Mouse (Mus musculus) intestine, postnatal 0 days (tissue): ENCODE data around the gene Fgf12. TPM values are rescaled to one million over a fixed set of nuclear protein-coding genes. Genes with fewer than 3 reads are reported as not detected.

Experiments
- ATAC-seq: fragments of 200-750 bp; cut with Nextera tagmentation; 2 replicates; pipeline ENCODE4 v1.8.0; 2017; ENCODE audit warnings: mild to moderate bottlenecking, moderate TSS enrichment, moderate library complexity
- H3K27ac ChIP-seq: fragments of 300-500 bp; sonication (generic); 2 replicates; pipeline ENCODE4 v1.5.1; 2014; ENCODE audit warnings: mild to moderate bottlenecking, low read depth, low read length, moderate library complexity
- H3K27me3 ChIP-seq: fragments of 300-500 bp; sonication (generic); replicated peaks from 2 replicates; pipeline ENCODE4 v1.6.1; 2014; ENCODE audit warnings: low read length, mixed read lengths; ENCODE audit not compliant: control insufficient read depth, insufficient read depth
- H3K36me3 ChIP-seq: fragments of 300-500 bp; sonication (generic); 2 replicates; pipeline ENCODE4 v1.6.1; 2014; ENCODE audit warnings: mild to moderate bottlenecking, moderate library complexity; ENCODE audit not compliant: control insufficient read depth, insufficient read depth
- H3K4me1 ChIP-seq: fragments of 300-500 bp; sonication (generic); replicated peaks from 2 replicates; pipeline ENCODE4 v1.6.1; 2014; ENCODE audit warnings: antibody characterized with exemption, low read length, mixed read lengths; ENCODE audit not compliant: control insufficient read depth, insufficient read depth
- H3K4me2 ChIP-seq: fragments of 300-500 bp; sonication (generic); replicated peaks from 2 replicates; pipeline ENCODE4 v1.6.1; 2014; ENCODE audit warnings: low read depth, mild to moderate bottlenecking, moderate library complexity
- H3K4me3 ChIP-seq: fragments of 300-500 bp; sonication (generic); 2 replicates; pipeline ENCODE4 v1.5.1; 2014; ENCODE audit warnings: low read depth, low read length
- H3K9ac ChIP-seq: fragments of 300-500 bp; sonication (generic); 2 replicates; pipeline ENCODE4 v1.6.1; 2014; ENCODE audit warnings: mild to moderate bottlenecking, low read depth, low read length
- H3K9me3 ChIP-seq: fragments of 300-500 bp; sonication (generic); 2 replicates; pipeline ENCODE4 v1.6.1; 2016; ENCODE audit warnings: mixed run types; ENCODE audit not compliant: control insufficient read depth
- CTCF ChIP-seq: sonication (generic); IDR thresholded peaks from 2 replicates; pipeline ENCODE4 v1.5.1; 2016; ENCODE audit warnings: low read depth, mild to moderate bottlenecking, control low read depth, antibody characterized with exemption, moderate library complexity
- WGBS: fragments of 180-500 bp; shearing (Covaris S2); extraction: QIAGEN DNeasy Blood & Tissue Kit; methylation state at CpG from one replicate; pipeline ENCODE4 v1.1.7; 2014; 5-methylcytosine and 5-hydroxymethylcytosine counted together
- polyA plus RNA-seq: library from polyadenylated mRNA; unstranded; fragments of >200 nt; fragmentation: Nextera tagmentation; extraction: Ambion mirVana; gene quantifications from 2 replicates; pipeline ENCODE4 v1.2.1, GENCODE M21; 2015

Fgf12 gene
- polyA plus RNA-seq, 1 experiment from 2014 or later: 0.42 TPM

DNA sequence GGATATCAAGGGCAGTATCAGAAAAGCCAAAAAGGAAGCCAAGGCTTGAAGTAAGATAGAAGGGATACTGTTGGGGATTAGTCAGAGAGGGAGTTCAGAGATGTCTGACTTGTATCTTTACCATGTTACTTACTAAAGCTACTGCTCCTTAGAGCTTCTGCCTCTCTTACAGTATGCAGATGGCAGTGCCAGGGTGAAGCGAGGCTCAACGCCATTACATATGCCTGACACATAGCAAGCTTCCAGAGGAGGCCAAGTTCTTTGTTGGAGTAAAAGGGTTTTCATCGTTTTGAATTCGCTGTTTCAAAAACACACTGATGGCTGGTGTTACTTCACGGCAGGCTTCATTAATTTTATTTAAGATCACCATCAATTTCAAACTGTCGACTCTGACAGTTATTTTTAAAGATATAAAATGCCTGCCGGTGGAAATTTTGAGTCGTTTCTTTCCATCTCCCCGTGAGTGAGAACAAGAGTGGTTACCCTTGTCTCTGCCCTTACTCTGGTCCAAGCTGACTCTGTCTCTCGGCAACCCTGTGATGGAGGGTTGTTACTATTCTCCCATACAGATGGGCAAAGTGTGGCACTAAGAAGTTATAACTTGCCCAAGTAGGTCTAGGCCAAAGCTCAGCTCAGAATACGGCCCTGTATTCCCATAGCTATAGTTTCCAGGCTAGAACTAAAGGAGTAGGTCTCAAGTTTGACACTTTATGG is 121.9 kb downstream of the Fgf12 start:
- Histone ChIP-seq H3K27ac (no peak overlapping the region), H3K27me3 (no peaks in the 10 kb centered on the region), H3K9ac (no peak overlapping the region), H3K9me3 (no peaks in the 10 kb centered on the region), H3K4me2 (no peak overlapping the region), H3K36me3 (no peaks in the 10 kb centered on the region), H3K4me1 (no peaks in the 10 kb centered on the region), H3K4me3 (no peak overlapping the region)
- ATAC-seq: no peak
- 86% methylated on average over 11 of the region's 11 CpGs for WGBS
- TF ChIP-seq CTCF: no peak

DNA sequence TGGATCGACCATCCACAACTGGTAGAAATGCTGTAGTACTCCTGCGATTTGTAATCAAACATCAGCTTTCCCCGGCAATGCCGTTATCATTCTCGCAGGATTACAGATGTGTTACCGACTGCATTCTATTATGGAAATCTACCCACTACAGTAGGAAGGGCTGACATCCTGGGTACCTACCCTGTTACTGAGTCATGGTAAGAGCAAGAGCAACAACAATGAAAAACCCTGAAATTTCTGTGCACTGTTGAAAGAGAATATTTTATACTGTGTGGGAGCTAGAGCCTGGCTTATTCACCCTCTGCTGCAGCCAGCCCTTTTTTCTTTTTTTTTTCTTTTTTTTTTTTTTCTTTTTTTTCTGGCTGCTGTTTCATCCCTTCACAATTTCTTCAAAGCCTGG is 126.6 kb downstream of the Fgf12 start:
- Histone ChIP-seq H3K4me1 (no peaks in the 10 kb centered on the region), H3K4me2 (no peak overlapping the region), H3K27me3 (no peaks in the 10 kb centered on the region), H3K9ac (no peak overlapping the region), H3K9me3 (no peaks in the 10 kb centered on the region), H3K36me3 (no peaks in the 10 kb centered on the region), H3K4me3 (no peak overlapping the region), H3K27ac (no peak overlapping the region)
- no peak for ATAC-seq
- 76% methylated on average over 6 of the region's 6 CpGs for WGBS
- no peak for TF ChIP-seq CTCF

DNA sequence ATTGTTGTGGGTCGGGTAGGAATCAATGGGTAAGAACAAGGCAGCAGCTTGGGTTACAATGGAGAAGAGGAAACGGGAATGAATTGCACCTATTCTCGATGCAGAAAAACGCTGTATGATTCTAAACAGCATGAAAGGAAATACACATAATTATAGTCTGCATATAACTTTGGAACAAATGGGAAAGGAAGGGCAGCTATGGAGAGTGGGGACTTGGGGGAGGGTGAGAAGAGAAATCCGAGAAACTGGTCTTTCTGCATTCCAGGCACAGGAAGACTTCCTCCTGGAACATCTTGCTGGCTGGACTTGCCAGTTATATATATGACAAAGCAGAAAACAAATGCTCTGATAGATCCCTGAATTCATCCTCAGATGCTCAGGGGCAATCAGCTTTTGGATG is 127.2 kb downstream of the Fgf12 start:
- Histone ChIP-seq H3K4me1 (no peaks in the 10 kb centered on the region), H3K4me3 (no peak overlapping the region), H3K27ac (no peak overlapping the region), H3K27me3 (no peaks in the 10 kb centered on the region), H3K4me2 (no peak overlapping the region), H3K36me3 (no peaks in the 10 kb centered on the region), H3K9ac (no peak overlapping the region), H3K9me3 (no peaks in the 10 kb centered on the region)
- TF ChIP-seq CTCF: no peak
- 54% methylated on average over 5 of the region's 5 CpGs for WGBS
- ATAC-seq: no peak

DNA sequence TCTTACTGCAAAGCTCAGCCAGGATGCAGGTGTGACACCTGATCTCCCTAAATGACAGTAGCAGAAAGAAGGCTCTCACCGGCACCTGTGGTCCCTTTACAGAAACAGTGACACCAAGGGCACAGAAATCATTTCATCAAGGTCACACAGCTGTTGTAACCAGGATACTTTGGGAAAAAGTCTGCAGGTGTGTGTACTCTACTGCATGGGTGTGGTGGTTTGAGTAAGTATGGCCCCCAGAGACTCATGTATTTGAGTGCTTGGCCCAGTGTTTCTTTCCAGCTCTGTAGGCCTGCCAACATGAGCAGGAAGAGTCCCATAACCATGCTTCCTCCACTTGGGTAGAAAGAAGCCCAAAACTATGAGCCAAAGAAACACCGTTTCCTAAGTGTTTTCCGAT is 138.5 kb downstream of the Fgf12 start:
- H3K4me3 ChIP-seq: no peak overlapping the region
- no peaks in the 10 kb centered on the region for H3K36me3 ChIP-seq
- no peak for TF ChIP-seq CTCF
- no peaks in the 10 kb centered on the region for H3K9me3 ChIP-seq
- H3K4me1 ChIP-seq: no peaks in the 10 kb centered on the region
- WGBS: 81% methylated on average over 3 of the region's 3 CpGs
- no peak overlapping the region for H3K9ac ChIP-seq
- H3K27me3 ChIP-seq: no peaks in the 10 kb centered on the region
- no peak for ATAC-seq
- H3K27ac ChIP-seq: no peak overlapping the region
- no peak overlapping the region for H3K4me2 ChIP-seq

DNA sequence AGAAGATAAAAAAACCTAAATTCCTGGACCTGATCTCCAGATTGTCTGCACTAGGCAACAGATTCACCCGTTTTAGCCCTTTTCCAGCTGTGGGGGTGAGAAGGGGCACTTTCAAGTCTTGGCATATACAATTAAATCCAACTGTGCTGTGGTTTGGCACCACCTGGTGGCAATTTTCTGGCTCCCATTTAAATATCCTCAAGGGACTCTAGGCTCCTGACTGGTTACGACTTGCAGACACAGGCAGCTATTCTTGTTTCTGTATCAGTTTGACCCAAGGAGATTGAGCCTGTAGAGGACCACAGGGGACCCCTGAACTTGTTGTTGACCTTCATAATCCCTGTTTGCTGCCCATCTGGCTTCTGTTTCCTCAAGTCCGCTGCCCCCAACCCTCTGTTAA is 141.9 kb downstream of the Fgf12 start:
- ATAC-seq: no peak
- H3K4me1 ChIP-seq: no peaks in the 10 kb centered on the region
- no peak overlapping the region for H3K27ac ChIP-seq
- 17% methylated on average over 3 of the region's 3 CpGs for WGBS
- H3K9ac ChIP-seq: no peak overlapping the region
- peak; percentile 50 for TF ChIP-seq CTCF
- H3K27me3 ChIP-seq: no peaks in the 10 kb centered on the region
- no peaks in the 10 kb centered on the region for H3K9me3 ChIP-seq
- no peak overlapping the region for H3K4me2 ChIP-seq
- H3K36me3 ChIP-seq: no peaks in the 10 kb centered on the region
- H3K4me3 ChIP-seq: no peak overlapping the region

DNA sequence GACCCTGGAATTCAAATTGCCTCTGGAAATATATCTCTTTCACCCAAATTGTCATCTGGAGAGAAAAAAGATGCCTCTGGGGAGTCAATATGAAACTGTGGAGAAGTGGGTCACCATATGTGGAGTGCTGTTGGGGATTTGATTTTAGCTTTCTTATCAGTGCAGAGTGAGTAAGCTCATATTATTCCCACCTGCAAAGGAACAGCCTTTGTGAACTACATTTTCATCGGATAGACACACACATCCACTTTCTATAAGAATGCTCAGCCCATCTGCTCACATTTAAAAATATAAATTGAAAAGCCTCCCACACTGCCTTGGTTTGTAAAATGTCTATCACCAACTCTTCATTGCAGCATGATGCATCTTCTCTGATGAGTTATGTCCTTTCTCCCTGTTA is 149.7 kb downstream of the Fgf12 start:
- no peak for TF ChIP-seq CTCF
- no peak for ATAC-seq
- Histone ChIP-seq H3K9ac (no peak overlapping the region), H3K36me3 (no peaks in the 10 kb centered on the region), H3K4me1 (no peaks in the 10 kb centered on the region), H3K27ac (no peak overlapping the region), H3K4me2 (no peak overlapping the region), H3K27me3 (no peaks in the 10 kb centered on the region), H3K9me3 (no peaks in the 10 kb centered on the region), H3K4me3 (no peak overlapping the region)
- WGBS: 86% methylated on average over 1 of the region's 1 CpGs

DNA sequence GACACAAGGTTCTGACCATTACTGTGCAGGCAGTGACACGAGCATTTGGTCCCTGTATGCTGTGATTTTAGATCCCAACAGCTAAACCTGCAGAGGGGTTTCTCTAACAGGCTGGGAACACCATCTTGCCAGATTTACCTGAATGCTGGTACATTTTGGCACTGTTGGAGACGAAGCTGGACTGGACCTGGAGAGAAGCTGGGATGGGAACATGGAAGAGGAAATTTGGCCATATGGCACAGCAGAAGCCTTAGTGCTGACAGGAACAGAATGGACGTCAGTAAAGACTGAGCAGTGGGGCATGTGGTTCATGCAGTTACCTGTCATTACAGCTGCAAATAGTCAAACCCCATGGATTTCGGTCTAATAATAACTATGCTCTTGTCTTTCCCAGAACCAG is 151.1 kb downstream of the Fgf12 start:
- no peak overlapping the region for H3K9ac ChIP-seq
- no peak for TF ChIP-seq CTCF
- H3K36me3 ChIP-seq: no peaks in the 10 kb centered on the region
- H3K4me2 ChIP-seq: no peak overlapping the region
- H3K4me3 ChIP-seq: no peak overlapping the region
- WGBS: 72% methylated on average over 4 of the region's 4 CpGs
- no peaks in the 10 kb centered on the region for H3K27me3 ChIP-seq
- H3K9me3 ChIP-seq: no peaks in the 10 kb centered on the region
- H3K27ac ChIP-seq: no peak overlapping the region
- no peak for ATAC-seq
- H3K4me1 ChIP-seq: no peaks in the 10 kb centered on the region
